Mouse (Mus musculus) intestine, postnatal 0 days (tissue): ENCODE measurements around the gene Fam117b. TPM values are rescaled to one million over a fixed set of nuclear protein-coding genes. Genes with fewer than 3 reads are reported as not detected.
A peak's percentile ranks its signal among the peaks of the same experiment; 100 is the strongest.

Experiments used
- ATAC-seq: fragments of 200-750 bp; cut with Nextera tagmentation; 2 replicates; pipeline ENCODE4 v1.8.0; 2017; ENCODE audit warnings: mild to moderate bottlenecking, moderate TSS enrichment, moderate library complexity
- H3K27ac ChIP-seq: fragments of 300-500 bp; sonication (generic); 2 replicates; pipeline ENCODE4 v1.5.1; 2014; ENCODE audit warnings: mild to moderate bottlenecking, low read depth, low read length, moderate library complexity
- H3K27me3 ChIP-seq: fragments of 300-500 bp; sonication (generic); replicated peaks from 2 replicates; pipeline ENCODE4 v1.6.1; 2014; ENCODE audit warnings: low read length, mixed read lengths; ENCODE audit not compliant: control insufficient read depth, insufficient read depth
- H3K36me3 ChIP-seq: fragments of 300-500 bp; sonication (generic); 2 replicates; pipeline ENCODE4 v1.6.1; 2014; ENCODE audit warnings: mild to moderate bottlenecking, moderate library complexity; ENCODE audit not compliant: control insufficient read depth, insufficient read depth
- H3K4me1 ChIP-seq: fragments of 300-500 bp; sonication (generic); replicated peaks from 2 replicates; pipeline ENCODE4 v1.6.1; 2014; ENCODE audit warnings: antibody characterized with exemption, low read length, mixed read lengths; ENCODE audit not compliant: control insufficient read depth, insufficient read depth
- H3K4me2 ChIP-seq: fragments of 300-500 bp; sonication (generic); replicated peaks from 2 replicates; pipeline ENCODE4 v1.6.1; 2014; ENCODE audit warnings: low read depth, mild to moderate bottlenecking, moderate library complexity
- H3K4me3 ChIP-seq: fragments of 300-500 bp; sonication (generic); 2 replicates; pipeline ENCODE4 v1.5.1; 2014; ENCODE audit warnings: low read depth, low read length
- H3K9ac ChIP-seq: fragments of 300-500 bp; sonication (generic); 2 replicates; pipeline ENCODE4 v1.6.1; 2014; ENCODE audit warnings: mild to moderate bottlenecking, low read depth, low read length
- H3K9me3 ChIP-seq: fragments of 300-500 bp; sonication (generic); 2 replicates; pipeline ENCODE4 v1.6.1; 2016; ENCODE audit warnings: mixed run types; ENCODE audit not compliant: control insufficient read depth
- CTCF ChIP-seq: sonication (generic); IDR thresholded peaks from 2 replicates; pipeline ENCODE4 v1.5.1; 2016; ENCODE audit warnings: low read depth, mild to moderate bottlenecking, control low read depth, antibody characterized with exemption, moderate library complexity
- WGBS: fragments of 180-500 bp; shearing (Covaris S2); extraction: QIAGEN DNeasy Blood & Tissue Kit; methylation state at CpG from one replicate; pipeline ENCODE4 v1.1.7; 2014; 5-methylcytosine and 5-hydroxymethylcytosine counted together
- polyA plus RNA-seq: library from polyadenylated mRNA; unstranded; fragments of >200 nt; fragmentation: Nextera tagmentation; extraction: Ambion mirVana; gene quantifications from 2 replicates; pipeline ENCODE4 v1.2.1, GENCODE M21; 2015

Fam117b gene
- polyA plus RNA-seq, 1 experiment from 2014 or later, result 3.7 TPM

GRCm38 (mm10) chr1:59945969-59946368 lies 33.2 kb downstream of the Fam117b start:
- no peak overlapping the region for H3K9ac ChIP-seq
- H3K4me3 ChIP-seq, result no peak overlapping the region
- no peak overlapping the region for H3K27ac ChIP-seq
- H3K4me1 ChIP-seq, result no peaks in the 10 kb centered on the region
- WGBS, result 77% methylated on average over 1 of the region's 1 CpGs
- H3K9me3 ChIP-seq, result no peaks in the 10 kb centered on the region
- H3K4me2 ChIP-seq, result no peak overlapping the region
- TF ChIP-seq CTCF, result no peak
- peaks cover 6% of the 10 kb centered on the region; the same call in 1 of the 2 replicates for H3K36me3 ChIP-seq
- H3K27me3 ChIP-seq, result no peaks in the 10 kb centered on the region
- no peak for ATAC-seq

GRCm38 (mm10) chr1:59947509-59947908 lies 34.7 kb downstream of the Fam117b start:
- H3K4me1 ChIP-seq, result no peaks in the 10 kb centered on the region
- no peak overlapping the region for H3K4me3 ChIP-seq
- H3K4me2 ChIP-seq, result no peak overlapping the region
- no peak overlapping the region for H3K9ac ChIP-seq
- no peaks in the 10 kb centered on the region for H3K27me3 ChIP-seq
- no peak overlapping the region for H3K27ac ChIP-seq
- ATAC-seq, result no peak
- H3K9me3 ChIP-seq, result no peaks in the 10 kb centered on the region
- TF ChIP-seq CTCF, result no peak
- WGBS, result 100% methylated on average over 4 of the region's 4 CpGs
- peaks cover 6% of the 10 kb centered on the region; the same call in 1 of the 2 replicates for H3K36me3 ChIP-seq

- Histone ChIP-seq H3K4me1 (no peaks in the 10 kb centered on the region), H3K9me3 (no peaks in the 10 kb centered on the region), H3K27me3 (no peaks in the 10 kb centered on the region), H3K9ac (no peak overlapping the region), H3K36me3 (peaks cover 7% of the 10 kb centered on the region), H3K4me2 (no peak overlapping the region), H3K4me3 (no peak overlapping the region), H3K27ac (no peak overlapping the region)
- WGBS, result 56% methylated on average over 3 of the region's 3 CpGs
- ATAC-seq, result no peak
- TF ChIP-seq CTCF, result no peak
Observed at GRCm38 (mm10) chr1:59957206-59957605, 44.4 kb downstream of the Fam117b start.

GRCm38 (mm10) chr1:59959941-59960340 lies 47.1 kb downstream of the Fam117b start:
- Histone ChIP-seq H3K9me3 (no peaks in the 10 kb centered on the region), H3K36me3 (peaks cover 7% of the 10 kb centered on the region), H3K9ac (no peak overlapping the region), H3K27ac (no peak overlapping the region), H3K4me3 (no peak overlapping the region), H3K4me1 (no peaks in the 10 kb centered on the region), H3K4me2 (no peak overlapping the region), H3K27me3 (no peaks in the 10 kb centered on the region)
- ATAC-seq, result no peak
- TF ChIP-seq CTCF, result no peak
- 83% methylated on average over 1 of the region's 1 CpGs for WGBS

- Histone ChIP-seq H3K4me3 (no peak overlapping the region), H3K9me3 (no peaks in the 10 kb centered on the region), H3K4me2 (no peak overlapping the region), H3K4me1 (no peaks in the 10 kb centered on the region), H3K36me3 (peaks cover 22% of the 10 kb centered on the region), H3K27ac (no peak overlapping the region), H3K9ac (no peak overlapping the region), H3K27me3 (no peaks in the 10 kb centered on the region)
- ATAC-seq, result no peak
- 74% methylated on average over 6 of the region's 6 CpGs for WGBS
- TF ChIP-seq CTCF, result no peak
Observed at GRCm38 (mm10) chr1:59966171-59966785, 53.5 kb downstream of the Fam117b start.

DNA sequence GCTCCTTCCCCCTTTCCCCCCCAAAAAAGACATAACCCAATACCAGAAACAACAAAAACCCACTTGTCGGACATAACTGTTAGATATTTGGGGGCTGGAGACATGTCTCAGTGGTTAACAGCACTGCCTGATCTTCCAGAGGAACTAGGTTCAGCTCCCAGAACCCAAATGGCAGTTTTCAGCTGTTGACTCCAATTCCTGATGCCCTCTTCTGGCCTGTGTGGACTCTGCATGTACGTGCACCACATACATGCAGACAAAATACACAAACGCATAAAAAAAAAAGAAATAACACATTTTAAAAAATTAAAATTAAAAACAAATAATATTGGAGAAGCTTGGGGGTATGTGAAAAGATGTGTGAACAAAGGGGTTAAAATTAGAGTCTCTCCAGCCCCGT lies 54.5 kb downstream of the Fam117b start:
- Histone ChIP-seq H3K27me3 (no peaks in the 10 kb centered on the region), H3K4me1 (no peaks in the 10 kb centered on the region), H3K36me3 (peaks cover 22% of the 10 kb centered on the region), H3K9ac (no peak overlapping the region), H3K4me2 (no peak overlapping the region), H3K9me3 (no peaks in the 10 kb centered on the region), H3K4me3 (no peak overlapping the region), H3K27ac (no peak overlapping the region)
- peak; percentile 65 for TF ChIP-seq CTCF
- no peak for ATAC-seq
- 91% methylated on average over 4 of the region's 4 CpGs for WGBS

DNA sequence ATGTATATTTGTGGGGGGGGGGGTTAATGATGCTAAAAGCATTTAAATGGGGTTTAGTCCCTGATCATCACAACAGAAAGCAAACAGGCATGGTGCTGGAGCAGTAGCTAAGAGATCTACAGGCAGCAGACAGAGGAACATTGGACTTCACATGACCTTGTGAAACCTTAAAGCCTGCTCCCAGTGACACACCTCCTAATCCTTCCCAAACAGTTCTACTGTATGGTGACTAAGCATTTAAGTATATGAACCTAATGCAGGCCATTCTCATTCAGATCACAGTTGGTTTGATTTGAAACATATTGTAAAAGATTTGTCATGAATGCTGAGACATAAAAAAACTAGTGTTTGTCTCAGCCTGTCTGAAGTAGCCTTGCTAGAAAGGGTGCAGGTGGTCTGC lies 73.8 kb downstream of the Fam117b start:
- no peak for TF ChIP-seq CTCF
- no peak for ATAC-seq
- H3K4me2 ChIP-seq, result no peak overlapping the region
- H3K27ac ChIP-seq, result no peak overlapping the region
- no peak overlapping the region for H3K9ac ChIP-seq
- H3K27me3 ChIP-seq, result no peaks in the 10 kb centered on the region
- no peaks in the 10 kb centered on the region for H3K4me1 ChIP-seq
- H3K9me3 ChIP-seq, result no peaks in the 10 kb centered on the region
- no peak overlapping the region for H3K4me3 ChIP-seq
- H3K36me3 ChIP-seq, result peaks cover 30% of the 10 kb centered on the region
